Mouse (Mus musculus): ENCODE data around the gene Abca16.

- TF ChIP-seq CTCF (IDR thresholded peaks at IDR 0.05; ENCODE audit: extremely low read depth, insufficient read depth, low read length): no peak
- TF ChIP-seq POLR2A (IDR thresholded peaks at IDR 0.05; ENCODE audit: extremely low read depth, insufficient read depth, low read length): no peak
Observed at GRCm38 (mm10) chr7:120431464-120431863, 22.0 kb downstream of the Abca16 start.
